Mouse (Mus musculus): ENCODE results near the gene Vmn1r175. TPM values are rescaled to one million over a fixed set of nuclear protein-coding genes. Genes with fewer than 3 reads are reported as not detected.

Vmn1r175 gene
- not detected for total RNA-seq (2023)

DNA sequence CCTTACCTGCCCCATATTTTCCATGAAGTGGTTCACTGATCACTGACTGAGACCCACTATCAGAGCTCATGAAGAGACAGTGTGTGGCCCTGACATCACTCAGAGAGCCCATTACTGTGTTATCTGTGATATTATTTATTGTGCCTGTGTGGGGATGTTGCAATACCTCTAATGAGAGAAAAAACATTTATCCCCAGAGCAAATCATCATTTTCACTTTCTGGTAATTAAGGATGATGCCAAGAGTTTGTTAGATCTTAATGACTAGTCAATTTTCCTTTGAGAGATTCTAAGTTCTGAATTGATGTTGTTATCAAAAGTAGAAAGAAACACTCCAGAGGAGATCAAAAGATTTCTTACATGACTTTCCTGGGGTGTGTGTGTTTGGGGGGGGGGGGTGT, at the start of gene Vmn1r175:
Vmn1r175 (minus strand) TSS at position 101 of the 400 bp plus-strand sequence.

DNA sequence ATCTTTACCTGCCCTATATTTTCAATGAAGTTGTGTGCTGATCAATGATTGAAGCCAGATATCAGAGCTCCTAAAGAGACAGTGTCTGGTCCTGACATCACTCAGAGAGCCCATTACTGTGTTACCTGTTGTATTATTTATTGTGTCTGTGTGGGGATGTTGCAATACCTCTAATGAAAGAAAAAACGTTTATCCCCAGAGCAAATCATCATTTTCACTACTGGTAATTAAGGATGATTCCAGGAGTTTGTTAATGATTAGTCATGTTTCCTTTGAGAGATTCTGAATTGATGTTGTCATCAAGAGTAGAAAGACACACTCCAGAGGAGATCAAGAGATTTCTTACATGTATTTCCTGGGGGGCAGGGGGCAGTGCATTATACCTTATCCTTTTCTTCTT, 26.8 kb upstream of the Vmn1r175 start, which contains the start of gene Vmn1r176:
Vmn1r176 (minus strand) TSS at position 101 of the 400 bp plus-strand sequence.

Other genes starting within 250 kb of the Vmn1r175 start
- not detected for gene Vmn1r169, start 235.1 kb downstream of the Vmn1r175 start, total RNA-seq (2023)
- not detected for gene Vmn1r170, start 204.5 kb downstream of the Vmn1r175 start, total RNA-seq (2023)
- not detected for gene Vmn1r171, start 179.9 kb downstream of the Vmn1r175 start, total RNA-seq (2023)
- not detected for gene Vmn1r172, start 152.3 kb downstream of the Vmn1r175 start, total RNA-seq (2023)
- gene Vmn1r173, start 109.9 kb downstream of the Vmn1r175 start, total RNA-seq (2023), result not detected
- gene Vmn1r174, start 58.4 kb downstream of the Vmn1r175 start, total RNA-seq (2023), result not detected
- gene Vmn1r176, start 26.7 kb upstream of the Vmn1r175 start, total RNA-seq (2023), result not detected
- not detected for gene Vmn1r177, start 55.8 kb upstream of the Vmn1r175 start, total RNA-seq (2023)
- gene Vmn1r178, start 81.4 kb upstream of the Vmn1r175 start, total RNA-seq (2023), result not detected
- gene Vmn1r179, start 116.3 kb upstream of the Vmn1r175 start, total RNA-seq (2023), result not detected
- gene Vmn1r180, start 140.0 kb upstream of the Vmn1r175 start, total RNA-seq (2023), result not detected
- not detected for gene Vmn1r181, start 164.0 kb upstream of the Vmn1r175 start, total RNA-seq (2023)
- not detected for gene V1rd19, start 191.0 kb upstream of the Vmn1r175 start, total RNA-seq (2023)
- not detected for gene Vmn1r183, start 242.6 kb upstream of the Vmn1r175 start, total RNA-seq (2023)